Mouse (Mus musculus) erythroblast, embryonic 14.5 days (primary cell): ENCODE measurements around the gene Gcc1. TPM values are rescaled to one million over a fixed set of nuclear protein-coding genes. Genes with fewer than 3 reads are reported as not detected.

ENCODE experiments used
- H3K27me3 ChIP-seq: 2 replicates; pipeline ENCODE4 v1.6.1; 2012; ENCODE audit warnings: inconsistent platforms; ENCODE audit not compliant: control insufficient read depth
- H3K36me3 ChIP-seq: 2 replicates; pipeline ENCODE4 v1.6.1; 2012; ENCODE audit warnings: mild to moderate bottlenecking, inconsistent platforms; ENCODE audit not compliant: control insufficient read depth
- H3K4me1 ChIP-seq: 2 replicates; pipeline ENCODE4 v1.6.1; 2012; ENCODE audit warnings: inconsistent platforms; ENCODE audit not compliant: control insufficient read depth
- H3K4me3 ChIP-seq: replicated peaks from 2 replicates; pipeline ENCODE3; 2012; ENCODE audit warnings: moderate library complexity, mild to moderate bottlenecking, inconsistent platforms
- H3K9me3 ChIP-seq: 2 replicates; pipeline ENCODE4 v1.6.1; 2012; ENCODE audit warnings: low read length, inconsistent platforms, mixed read lengths; ENCODE audit not compliant: control insufficient read depth
- GATA1 ChIP-seq: IDR thresholded peaks from 2 replicates; pipeline ENCODE4 v1.6.1; 2012; ENCODE audit warnings: low read length, inconsistent platforms, mixed read lengths
- TAL1 ChIP-seq: IDR thresholded peaks from 3 replicates; pipeline ENCODE4 v1.6.1; 2012; ENCODE audit warnings: low read length, inconsistent platforms, mixed read lengths
- polyA plus RNA-seq: library from polyadenylated mRNA; stranded (reverse); fragments of >175 nt; gene quantifications from 2 replicates; pipeline ENCODE4 v1.2.3, GENCODE M21; 2012

The Gcc1 gene
- polyA plus RNA-seq, 1 experiment, result 0.64 TPM

- no peaks in the 10 kb centered on the region for H3K9me3 ChIP-seq
- H3K27me3 ChIP-seq, result no peaks in the 10 kb centered on the region
- H3K4me1 ChIP-seq, result peaks cover 71% of the 10 kb centered on the region
- H3K36me3 ChIP-seq, result peaks cover 65% of the 10 kb centered on the region
- peak overlapping the region; percentile 79 for H3K4me3 ChIP-seq
- TF ChIP-seq TAL1, result peak; percentile 89
- TF ChIP-seq GATA1, result peak; percentile 96
Observed at GRCm38 (mm10) chr6:28423767-28424695, 4.2 kb downstream of the Gcc1 start.

DNA sequence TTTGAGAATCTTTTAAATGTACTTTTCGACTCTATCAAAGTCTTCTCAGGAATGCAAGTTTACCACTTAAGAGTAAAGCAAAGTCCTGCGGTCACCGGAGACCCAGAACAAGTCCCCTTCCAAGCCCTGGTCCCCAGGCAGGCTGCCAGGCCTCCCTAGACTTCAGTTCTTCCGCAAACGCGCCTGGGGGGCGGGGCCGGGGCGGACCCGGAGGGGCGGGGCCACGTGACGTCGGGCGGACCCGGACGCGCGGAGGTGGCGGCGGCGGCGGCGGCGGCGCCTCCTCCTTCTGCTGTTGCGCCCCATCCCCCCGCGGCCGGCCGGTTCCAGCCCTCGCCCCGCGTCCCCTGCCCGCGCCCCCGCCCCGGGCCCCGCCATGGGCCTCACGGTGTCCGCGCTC, 4.9 kb downstream of the Gcc1 start, which contains the start of gene Arf5:
Gene Arf5 (plus strand): TSS at position 248 of the 400 bp plus-strand sequence.
- no peak for TF ChIP-seq GATA1
- TF ChIP-seq TAL1, result no peak

DNA sequence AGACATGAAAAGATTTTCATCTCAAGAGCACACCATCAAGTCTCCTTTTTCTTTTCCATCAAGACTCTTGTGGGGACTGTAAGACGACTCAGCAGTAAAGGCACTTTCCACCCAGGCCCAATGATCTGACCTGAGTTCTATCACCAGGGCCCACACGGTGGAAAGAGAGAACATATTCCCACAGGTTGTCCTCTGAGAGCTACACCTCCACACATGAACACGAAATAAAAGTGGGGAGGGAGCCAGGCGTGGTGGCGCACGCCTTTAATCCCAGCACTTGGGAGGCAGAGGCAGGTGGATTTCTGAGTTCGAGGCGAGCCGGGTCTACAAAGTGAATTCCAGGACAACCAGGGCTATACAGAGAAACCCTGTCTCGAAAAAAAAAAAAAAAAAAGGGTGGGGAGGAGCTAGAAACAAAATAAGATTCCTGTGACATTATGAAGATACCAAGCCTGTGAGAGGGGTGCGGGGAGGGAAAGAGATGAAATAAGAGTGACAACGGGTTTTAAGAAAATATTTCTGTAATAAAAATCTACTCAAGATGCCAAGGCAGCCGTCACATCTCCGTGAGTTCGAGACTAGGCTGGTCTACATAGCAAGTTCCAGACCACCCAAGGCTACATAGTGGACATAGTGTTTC, 5.4 kb downstream of the Gcc1 start:
- Histone ChIP-seq H3K36me3 (peaks cover 69% of the 10 kb centered on the region), H3K27me3 (no peaks in the 10 kb centered on the region), H3K4me3 (peak overlapping the region; percentile 79), H3K4me1 (peaks cover 72% of the 10 kb centered on the region), H3K9me3 (no peaks in the 10 kb centered on the region)
- no peak for TF ChIP-seq TAL1
- no peak for TF ChIP-seq GATA1

More for the DNA sequence above, 4.9 kb downstream of the Gcc1 start, which contains the start of gene Arf5:
- Histone ChIP-seq H3K27me3 (no peaks in the 10 kb centered on the region), H3K36me3 (peaks cover 69% of the 10 kb centered on the region), H3K4me1 (peaks cover 73% of the 10 kb centered on the region), H3K4me3 (peak within 1 kb of the TSS; percentile 79), H3K9me3 (no peaks in the 10 kb centered on the region)

DNA sequence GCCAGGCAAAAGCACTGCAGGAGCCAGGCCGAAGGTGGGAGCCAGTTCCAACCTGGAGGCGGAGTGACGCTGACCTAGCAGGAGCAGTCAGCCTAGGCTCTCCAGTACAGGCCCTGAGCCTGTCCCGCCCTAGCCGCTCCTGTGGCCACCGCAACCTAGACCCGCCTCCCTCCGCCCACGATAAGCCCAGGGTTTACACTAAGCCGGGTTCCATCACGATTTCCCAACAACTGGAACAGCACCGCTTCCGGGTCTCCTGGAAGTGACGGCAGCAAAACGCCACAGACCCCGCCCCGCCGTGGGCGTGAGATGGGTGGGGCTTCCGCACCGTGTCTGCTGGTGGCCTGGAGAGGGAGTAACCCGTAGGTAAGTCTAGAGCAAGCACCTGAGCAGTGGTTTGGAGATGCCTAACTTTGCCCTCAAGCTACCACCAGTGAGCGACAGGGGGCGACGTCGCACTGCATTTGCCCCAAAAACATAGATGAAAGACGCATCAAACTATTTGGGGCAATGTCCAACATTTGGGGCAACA, 6.7 kb downstream of the Gcc1 start:
- peaks cover 65% of the 10 kb centered on the region for H3K4me1 ChIP-seq

GRCm38 (mm10) chr6:28420865-28421264, 7.3 kb downstream of the Gcc1 start:
- Histone ChIP-seq H3K27me3 (no peaks in the 10 kb centered on the region), H3K4me1 (peaks cover 59% of the 10 kb centered on the region), H3K4me3 (peak overlapping the region; percentile 81), H3K9me3 (no peaks in the 10 kb centered on the region), H3K36me3 (peaks cover 65% of the 10 kb centered on the region)
- TF ChIP-seq TAL1 (no peak), GATA1 (no peak)

More for the DNA sequence above, 6.7 kb downstream of the Gcc1 start:
- no peaks in the 10 kb centered on the region for H3K27me3 ChIP-seq
- no peaks in the 10 kb centered on the region for H3K9me3 ChIP-seq
- H3K4me3 ChIP-seq, result peak overlapping the region; percentile 81
- H3K36me3 ChIP-seq, result peaks cover 67% of the 10 kb centered on the region
- TF ChIP-seq GATA1 (peak; percentile 65), TAL1 (no peak)

GRCm38 (mm10) chr6:28420361-28420760, 7.8 kb downstream of the Gcc1 start:
- H3K4me3 ChIP-seq, result peak overlapping the region; percentile 81
- peaks cover 54% of the 10 kb centered on the region for H3K4me1 ChIP-seq
- no peaks in the 10 kb centered on the region for H3K9me3 ChIP-seq
- no peaks in the 10 kb centered on the region for H3K27me3 ChIP-seq
- H3K36me3 ChIP-seq, result peaks cover 65% of the 10 kb centered on the region
- TF ChIP-seq GATA1 (no peak), TAL1 (no peak)

GRCm38 (mm10) chr6:28419673-28420072, 8.5 kb downstream of the Gcc1 start:
- peaks cover 47% of the 10 kb centered on the region for H3K4me1 ChIP-seq
- H3K4me3 ChIP-seq, result peak overlapping the region; percentile 81
- TF ChIP-seq GATA1 (no peak), TAL1 (no peak)

DNA sequence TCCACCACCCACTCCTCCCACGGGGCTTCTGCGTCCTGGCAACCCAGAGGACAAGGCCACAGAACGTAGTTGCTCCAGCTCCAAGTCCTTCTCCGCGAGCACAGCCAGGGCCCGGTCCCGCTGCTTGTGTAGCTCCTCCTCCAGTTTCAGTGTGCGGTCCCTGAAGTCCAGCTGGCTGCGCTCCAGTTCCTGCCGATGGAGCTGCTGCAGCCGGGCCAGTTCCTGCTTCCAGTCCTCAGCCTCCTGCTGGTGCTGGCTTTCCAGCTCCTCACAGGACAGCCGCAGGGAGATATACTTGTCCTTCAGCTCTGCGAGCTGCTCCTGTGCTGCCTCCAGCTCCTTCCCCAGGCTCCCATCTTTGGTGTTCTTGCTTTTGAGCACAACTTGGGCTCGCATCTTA, 9.7 kb downstream of the Gcc1 start:
- Histone ChIP-seq H3K36me3 (peaks cover 62% of the 10 kb centered on the region), H3K4me1 (peaks cover 46% of the 10 kb centered on the region), H3K27me3 (no peaks in the 10 kb centered on the region), H3K4me3 (no peak overlapping the region), H3K9me3 (no peaks in the 10 kb centered on the region)
- no peak for TF ChIP-seq GATA1
- TF ChIP-seq TAL1, result no peak

More at GRCm38 (mm10) chr6:28419673-28420072, 8.5 kb downstream of the Gcc1 start:
- Histone ChIP-seq H3K36me3 (peaks cover 64% of the 10 kb centered on the region), H3K27me3 (no peaks in the 10 kb centered on the region), H3K9me3 (no peaks in the 10 kb centered on the region)

- Histone ChIP-seq H3K4me1 (peaks cover 33% of the 10 kb centered on the region), H3K9me3 (no peaks in the 10 kb centered on the region), H3K27me3 (no peaks in the 10 kb centered on the region), H3K4me3 (no peak overlapping the region), H3K36me3 (peaks cover 59% of the 10 kb centered on the region)
- TF ChIP-seq TAL1, result no peak
- TF ChIP-seq GATA1, result no peak
Observed at GRCm38 (mm10) chr6:28416981-28417380, 11.2 kb downstream of the Gcc1 start.
